In genomic region chr8:112045896-112046295, GRCm38 (mm10) we compare ENCODE assay signal across 9 mouse cellular contexts. TPM values are rescaled to one million over a fixed set of nuclear protein-coding genes. Genes with fewer than 3 reads are reported as not detected.
DNase-seq lines count a peak whose midpoint lies in the region; ATAC-seq and TF ChIP-seq lines count a peak whose summit lies in the region.
"Had no signal": no experiment of that assay in that cellular context is flagged by ENCODE, and none has a peak within 500 bp of the region (broad histone marks: within the 10 kb centered on the region; RNA-seq: fewer than 3 reads in every experiment).

No protein-coding gene starts in this region.

- no peak overlapping the region for H3K9ac ChIP-seq in embryonic facial prominence, embryonic 12.5 days
- no peak overlapping the region for H3K9ac ChIP-seq in kidney, embryonic 15.5 days
- H3K9ac ChIP-seq in limb, embryonic 14.5 days (ENCODE audit: low read depth, low read length, severe bottlenecking) = no peak overlapping the region

- TF ChIP-seq POLR2A in limb, embryonic 14.5 days (IDR thresholded peaks at IDR 0.05; ENCODE audit: borderline replicate concordance, extremely low read depth, insufficient read depth, insufficient read length) = no peak

- H3K9me3 ChIP-seq in embryonic facial prominence, embryonic 12.5 days = no peaks in the 10 kb centered on the region
- no peaks in the 10 kb centered on the region for H3K9me3 ChIP-seq in kidney, embryonic 15.5 days (replicated peaks)
- H3K9me3 ChIP-seq in limb, embryonic 14.5 days (ENCODE audit: control insufficient read depth, low read length) = no peaks in the 10 kb centered on the region

- H3K4me3 ChIP-seq in embryonic facial prominence, embryonic 12.5 days = no peak overlapping the region
- no peak overlapping the region for H3K4me3 ChIP-seq in kidney, embryonic 15.5 days (replicated peaks)
- no peak overlapping the region for H3K4me3 ChIP-seq in limb, embryonic 14.5 days (replicated peaks; ENCODE audit: low read length)
- H3K4me3 ChIP-seq: erythroblast, embryonic 14.5 days had no signal

- H3K4me1 ChIP-seq in embryonic facial prominence, embryonic 12.5 days = no peaks in the 10 kb centered on the region
- H3K4me1 ChIP-seq in kidney, embryonic 15.5 days = no peaks in the 10 kb centered on the region
- no peaks in the 10 kb centered on the region for H3K4me1 ChIP-seq in limb, embryonic 14.5 days (ENCODE audit: control insufficient read depth, insufficient read depth, low read length)

- 8% methylated on average over 7 of the region's 7 CpGs for WGBS in embryonic facial prominence, embryonic 12.5 days
- 2% methylated on average over 7 of the region's 7 CpGs for WGBS in kidney, embryonic 15.5 days
- 2% methylated on average over 7 of the region's 7 CpGs for WGBS in limb, embryonic 14.5 days

- peak; percentile 47; the same call in 1 of the 2 replicates for ATAC-seq in embryonic facial prominence, embryonic 12.5 days (ENCODE audit: insufficient number of reproducible peaks, insufficient read depth, low FRiP score, low TSS enrichment)
- ATAC-seq in kidney, embryonic 15.5 days (replicated peaks; ENCODE audit: low FRiP score) = peak; percentile 70
- peak; percentile 74 for ATAC-seq in limb, embryonic 14.5 days (ENCODE audit: low FRiP score, low read depth)

- peak; percentile 83 for DNase-seq in CD4-positive, CD25-positive, alpha-beta regulatory T cell, adult 2 months (ENCODE audit: low read depth, low spot score)
- DNase-seq in adrenal gland, postnatal 4 days (ENCODE audit: low spot score in 2 of 2) = peak; percentile 45 to 57
- DNase-seq in heart, adult 8-10 months (ENCODE audit: low spot score) = peak; percentile 69
- peak; percentile 90 for DNase-seq in limb, embryonic 14.5 days (ENCODE audit: low spot score)
- peak; percentile 33 to 64 for DNase-seq in natural killer cell, adult 2 months (ENCODE audit: low spot score in 2 of 2)
- DNase-seq in splenic B cell, adult 2 months (ENCODE audit: low read depth, low spot score) = peak; percentile 82

- H3K36me3 ChIP-seq in embryonic facial prominence, embryonic 12.5 days = no peaks in the 10 kb centered on the region
- H3K36me3 ChIP-seq in kidney, embryonic 15.5 days = no peaks in the 10 kb centered on the region
- no peaks in the 10 kb centered on the region for H3K36me3 ChIP-seq in limb, embryonic 14.5 days (ENCODE audit: control insufficient read depth, insufficient read depth, low read length)
- H3K36me3 ChIP-seq in splenic B cell, adult 2 months (ENCODE audit: control insufficient read depth, insufficient read depth, low read length, poor library complexity, severe bottlenecking) = no peaks in the 10 kb centered on the region

- H3K4me2 ChIP-seq in embryonic facial prominence, embryonic 12.5 days (replicated peaks) = no peak overlapping the region
- H3K4me2 ChIP-seq in kidney, embryonic 15.5 days = no peak overlapping the region
- H3K4me2 ChIP-seq in limb, embryonic 14.5 days (replicated peaks; ENCODE audit: low read depth, low read length, severe bottlenecking) = no peak overlapping the region

- H3K27me3 ChIP-seq in embryonic facial prominence, embryonic 12.5 days = no peaks in the 10 kb centered on the region
- no peaks in the 10 kb centered on the region for H3K27me3 ChIP-seq in kidney, embryonic 15.5 days
- H3K27me3 ChIP-seq in limb, embryonic 14.5 days (ENCODE audit: control insufficient read depth, insufficient read depth, low read length) = no peaks in the 10 kb centered on the region
- H3K27me3 ChIP-seq in splenic B cell, adult 2 months (ENCODE audit: control insufficient read depth, insufficient read depth, low read length, poor library complexity, severe bottlenecking) = no peaks in the 10 kb centered on the region

- H3K27ac ChIP-seq in embryonic facial prominence, embryonic 12.5 days = no peak overlapping the region
- H3K27ac ChIP-seq in kidney, embryonic 15.5 days = no peak overlapping the region
- H3K27ac ChIP-seq in limb, embryonic 14.5 days (replicated peaks; ENCODE audit: low read depth, low read length) = no peak overlapping the region

RNA-seq across cellular contexts. Expression of gene Gm6793, which starts 31.1 kb away (rescaled TPM):
- not detected for total RNA-seq in adrenal gland, postnatal 4 days (2021)
- polyA plus RNA-seq in embryonic facial prominence, embryonic 12.5 days (2016; fragmentation: Nextera tagmentation; extraction: Ambion mirVana) = 0.88 and 1.0 TPM in 2 replicates
- under 1 TPM in 2 of 4 experiments, not detected in 2; 0.22 to 0.57 TPM for total RNA-seq in heart, adult 8-10 months (2022)
- 0.12 and 0.73 TPM in 2 replicates for polyA plus RNA-seq in kidney, embryonic 15.5 days (2015; fragmentation: Nextera tagmentation; extraction: Ambion mirVana)
- polyA plus RNA-seq in limb, embryonic 14.5 days (2012; rRNA removed) = 0.22 and 0.34 TPM in 2 replicates
- polyA plus RNA-seq in limb, embryonic 14.5 days (2014; fragmentation: Nextera tagmentation; extraction: Ambion mirVana) = 0.43 and 0.72 TPM in 2 replicates

RNA-seq across cellular contexts. Expression of gene Terf2ip, which starts 34.7 kb away (rescaled TPM):
- 10 to 100 TPM; 23.2 to 24.2 TPM for total RNA-seq in adrenal gland, postnatal 4 days (2021)
- 32.3 and 33.8 TPM in 2 replicates for polyA plus RNA-seq in embryonic facial prominence, embryonic 12.5 days (2016; fragmentation: Nextera tagmentation; extraction: Ambion mirVana)
- 10 to 100 TPM; 11.0 to 12.7 (median 11.3) TPM for total RNA-seq in heart, adult 8-10 months (2022)
- polyA plus RNA-seq in kidney, embryonic 15.5 days (2015; fragmentation: Nextera tagmentation; extraction: Ambion mirVana) = 23.9 and 27.6 TPM in 2 replicates
- 14.9 and 16.5 TPM in 2 replicates for polyA plus RNA-seq in limb, embryonic 14.5 days (2012; rRNA removed)
- 17.5 and 21.5 TPM in 2 replicates for polyA plus RNA-seq in limb, embryonic 14.5 days (2014; fragmentation: Nextera tagmentation; extraction: Ambion mirVana)

RNA-seq across cellular contexts. Expression of gene Kars, which starts 34.8 kb away (rescaled TPM):
- total RNA-seq in adrenal gland, postnatal 4 days (2021) = 100 to 1,000 TPM; 131 to 133 TPM
- polyA plus RNA-seq in embryonic facial prominence, embryonic 12.5 days (2016; fragmentation: Nextera tagmentation; extraction: Ambion mirVana) = 228 and 233 TPM in 2 replicates
- 100 to 1,000 TPM; 106 to 113 (median 110) TPM for total RNA-seq in heart, adult 8-10 months (2022)
- 209 and 219 TPM in 2 replicates for polyA plus RNA-seq in kidney, embryonic 15.5 days (2015; fragmentation: Nextera tagmentation; extraction: Ambion mirVana)
- 99.2 and 124 TPM in 2 replicates for polyA plus RNA-seq in limb, embryonic 14.5 days (2012; rRNA removed)
- 204 and 207 TPM in 2 replicates for polyA plus RNA-seq in limb, embryonic 14.5 days (2014; fragmentation: Nextera tagmentation; extraction: Ambion mirVana)

RNA-seq across cellular contexts. Expression of gene Adat1, which starts 53.8 kb away (rescaled TPM):
- 1 to 10 TPM; 3.6 TPM for total RNA-seq in adrenal gland, postnatal 4 days (2021)
- polyA plus RNA-seq in embryonic facial prominence, embryonic 12.5 days (2016; fragmentation: Nextera tagmentation; extraction: Ambion mirVana) = 11.5 and 14.8 TPM in 2 replicates
- 1 to 10 TPM; 1.5 to 2.1 (median 1.8) TPM for total RNA-seq in heart, adult 8-10 months (2022)
- polyA plus RNA-seq in kidney, embryonic 15.5 days (2015; fragmentation: Nextera tagmentation; extraction: Ambion mirVana) = 11.2 and 12.1 TPM in 2 replicates
- polyA plus RNA-seq in limb, embryonic 14.5 days (2012; rRNA removed) = 11.4 and 12.2 TPM in 2 replicates
- 6.1 and 6.8 TPM in 2 replicates for polyA plus RNA-seq in limb, embryonic 14.5 days (2014; fragmentation: Nextera tagmentation; extraction: Ambion mirVana)
- polyA plus RNA-seq: erythroblast, embryonic 14.5 days had no signal
